Mouse (Mus musculus): ENCODE results near the gene Crtc1. TPM values are rescaled to one million over a fixed set of nuclear protein-coding genes. Genes with fewer than 3 reads are reported as not detected.
A peak's percentile ranks its signal among the peaks of the same experiment; 100 is the strongest.

Crtc1 gene
- polyA plus RNA-seq, 1 experiment = 20.4 TPM

DNA sequence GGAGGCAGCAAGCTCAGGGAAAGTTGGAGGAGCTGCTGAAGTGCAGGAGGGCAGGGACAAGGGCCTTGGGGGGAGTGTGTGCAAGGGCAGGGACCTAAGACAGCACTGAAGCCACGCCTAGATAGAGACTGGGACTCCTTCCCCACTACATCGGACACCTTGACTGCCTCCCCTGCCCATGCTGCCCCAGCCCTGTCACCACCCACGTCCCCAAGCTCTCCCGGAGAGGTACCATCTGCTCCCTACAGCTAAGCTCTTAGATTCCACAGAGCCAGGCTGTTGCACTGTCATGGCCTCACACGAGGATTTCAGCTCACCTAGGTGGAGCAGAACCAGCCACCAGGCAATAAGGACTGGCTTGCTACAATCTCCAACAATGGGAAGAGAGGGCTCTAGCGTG is 22.4 kb downstream of the Crtc1 start:
- no peak overlapping the region for H3K4me3 ChIP-seq (replicated peaks; ENCODE audit: extremely low read depth, low read depth, low read length)
- no peak for TF ChIP-seq POLR2A (IDR thresholded peaks at IDR 0.05; ENCODE audit: borderline replicate concordance, extremely low read depth, low read depth, low read length)
- TF ChIP-seq CTCF (IDR thresholded peaks at IDR 0.05; ENCODE audit: insufficient read depth, low read length) = no peak
- no peaks in the 10 kb centered on the region for H3K4me1 ChIP-seq (ENCODE audit: control insufficient read depth, insufficient read depth, low read length)
- DNase-seq = no peak
- 68% methylated on average over 6 of the region's 6 CpGs for WGBS

- H3K4me3 ChIP-seq (replicated peaks; ENCODE audit: extremely low read depth, low read depth, low read length) = no peak overlapping the region
- H3K4me1 ChIP-seq (ENCODE audit: control insufficient read depth, insufficient read depth, low read length) = no peaks in the 10 kb centered on the region
- no peak for DNase-seq
- TF ChIP-seq POLR2A (IDR thresholded peaks at IDR 0.05; ENCODE audit: borderline replicate concordance, extremely low read depth, low read depth, low read length) (no peak), CTCF (IDR thresholded peaks at IDR 0.05; ENCODE audit: insufficient read depth, low read length) (peak; percentile 22; the same call in 1 of the 2 replicates)
- 77% methylated on average over 8 of the region's 8 CpGs for WGBS
Measured at GRCm38 (mm10) chr8:70415540-70416451, 23.6 kb downstream of the Crtc1 start.

GRCm38 (mm10) chr8:70414310-70414946 is 25.0 kb downstream of the Crtc1 start:
- TF ChIP-seq POLR2A (IDR thresholded peaks at IDR 0.05; ENCODE audit: borderline replicate concordance, extremely low read depth, low read depth, low read length) = no peak
- no peak for TF ChIP-seq CTCF (IDR thresholded peaks at IDR 0.05; ENCODE audit: insufficient read depth, low read length)
- H3K4me1 ChIP-seq (ENCODE audit: control insufficient read depth, insufficient read depth, low read length) = no peaks in the 10 kb centered on the region; the same call in 1 of the 2 replicates
- H3K4me3 ChIP-seq (replicated peaks; ENCODE audit: extremely low read depth, low read depth, low read length) = no peak overlapping the region
- 83% methylated on average over 6 of the region's 6 CpGs for WGBS
- DNase-seq = no peak

GRCm38 (mm10) chr8:70410281-70410680 is 29.1 kb downstream of the Crtc1 start:
- DNase-seq = no peak
- H3K4me1 ChIP-seq (ENCODE audit: control insufficient read depth, insufficient read depth, low read length) = peaks cover 4% of the 10 kb centered on the region
- TF ChIP-seq CTCF (IDR thresholded peaks at IDR 0.05; ENCODE audit: insufficient read depth, low read length) = no peak
- no peak for TF ChIP-seq POLR2A (IDR thresholded peaks at IDR 0.05; ENCODE audit: borderline replicate concordance, extremely low read depth, low read depth, low read length)
- 95% methylated on average over 5 of the region's 5 CpGs for WGBS
- no peak overlapping the region for H3K4me3 ChIP-seq (replicated peaks; ENCODE audit: extremely low read depth, low read depth, low read length)

DNA sequence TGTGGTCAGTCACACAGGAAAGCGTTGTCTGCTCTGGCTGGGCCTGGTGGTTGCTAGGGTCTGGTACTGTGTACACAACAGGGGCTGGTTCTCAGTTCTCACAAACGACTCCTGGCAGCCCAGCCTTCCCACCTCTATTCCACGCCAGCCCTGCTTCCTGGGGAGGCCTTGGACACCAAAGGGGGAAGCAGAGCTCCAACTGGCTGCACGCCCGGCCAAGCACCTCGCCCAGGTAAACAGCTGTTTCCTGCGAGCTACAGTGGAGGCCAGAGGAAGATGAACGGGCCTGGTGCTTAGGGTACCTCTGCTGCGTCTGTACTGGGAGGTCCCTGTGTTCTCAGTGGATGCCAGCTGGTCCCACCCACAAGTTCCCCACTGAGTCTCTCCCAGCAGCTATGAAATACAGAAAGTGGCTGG is 29.9 kb downstream of the Crtc1 start:
- no peak for TF ChIP-seq CTCF (IDR thresholded peaks at IDR 0.05; ENCODE audit: insufficient read depth, low read length)
- TF ChIP-seq POLR2A (IDR thresholded peaks at IDR 0.05; ENCODE audit: borderline replicate concordance, extremely low read depth, low read depth, low read length) = no peak
- H3K4me3 ChIP-seq (replicated peaks; ENCODE audit: extremely low read depth, low read depth, low read length) = no peak overlapping the region
- peaks cover 4% of the 10 kb centered on the region for H3K4me1 ChIP-seq (ENCODE audit: control insufficient read depth, insufficient read depth, low read length)
- WGBS = 24% methylated on average over 9 of the region's 9 CpGs
- DNase-seq = peak; percentile 39

DNA sequence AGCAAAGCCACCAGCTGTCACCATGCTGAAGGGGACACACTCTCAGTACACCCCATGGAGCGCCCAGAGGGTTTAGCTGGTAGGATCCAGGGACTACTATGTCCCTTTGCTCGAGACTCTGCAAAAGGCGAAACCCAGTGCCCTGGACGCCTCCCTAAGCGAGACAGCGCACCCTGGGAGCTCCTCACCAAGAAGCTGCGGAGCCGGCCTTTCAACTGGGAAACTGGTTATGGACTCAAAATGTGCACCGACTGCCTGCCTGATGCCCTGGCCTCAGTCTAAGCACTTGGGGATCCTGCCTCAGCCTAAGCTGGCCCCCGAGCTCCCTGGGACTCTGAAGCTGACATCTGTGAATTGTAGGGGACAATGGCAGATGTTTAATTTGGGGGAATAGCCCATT is 30.4 kb downstream of the Crtc1 start:
- TF ChIP-seq CTCF (IDR thresholded peaks at IDR 0.05; ENCODE audit: insufficient read depth, low read length) = no peak
- no peak for TF ChIP-seq POLR2A (IDR thresholded peaks at IDR 0.05; ENCODE audit: borderline replicate concordance, extremely low read depth, low read depth, low read length)
- DNase-seq = no peak
- H3K4me3 ChIP-seq (replicated peaks; ENCODE audit: extremely low read depth, low read depth, low read length) = no peak overlapping the region
- H3K4me1 ChIP-seq (ENCODE audit: control insufficient read depth, insufficient read depth, low read length) = peaks cover 4% of the 10 kb centered on the region
- 72% methylated on average over 10 of the region's 10 CpGs for WGBS

DNA sequence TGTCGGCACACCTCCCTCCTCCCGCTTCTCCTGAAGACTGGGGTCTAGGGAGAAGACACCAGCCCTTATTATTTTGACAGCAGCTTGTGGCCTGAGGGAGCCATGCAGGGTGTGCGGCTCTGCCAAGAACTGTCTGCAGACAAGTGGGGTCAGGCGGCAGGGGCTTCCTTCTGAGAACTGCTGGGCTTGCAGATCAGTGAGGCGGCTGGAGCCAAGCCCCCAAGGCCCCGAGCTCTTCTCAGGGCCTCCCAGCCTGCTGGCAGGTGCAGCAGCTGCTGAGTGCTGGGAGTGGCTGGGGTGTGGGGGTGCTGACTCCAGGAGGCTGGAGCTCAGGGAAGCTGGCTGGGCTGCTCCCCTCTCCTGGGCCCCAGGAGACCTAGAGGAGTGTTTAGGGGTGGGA is 31.1 kb downstream of the Crtc1 start:
- 59% methylated on average over 6 of the region's 6 CpGs for WGBS
- TF ChIP-seq CTCF (IDR thresholded peaks at IDR 0.05; ENCODE audit: insufficient read depth, low read length) = no peak
- TF ChIP-seq POLR2A (IDR thresholded peaks at IDR 0.05; ENCODE audit: borderline replicate concordance, extremely low read depth, low read depth, low read length) = no peak
- H3K4me3 ChIP-seq (replicated peaks; ENCODE audit: extremely low read depth, low read depth, low read length) = no peak overlapping the region
- no peak for DNase-seq
- H3K4me1 ChIP-seq (ENCODE audit: control insufficient read depth, insufficient read depth, low read length) = peaks cover 4% of the 10 kb centered on the region

DNA sequence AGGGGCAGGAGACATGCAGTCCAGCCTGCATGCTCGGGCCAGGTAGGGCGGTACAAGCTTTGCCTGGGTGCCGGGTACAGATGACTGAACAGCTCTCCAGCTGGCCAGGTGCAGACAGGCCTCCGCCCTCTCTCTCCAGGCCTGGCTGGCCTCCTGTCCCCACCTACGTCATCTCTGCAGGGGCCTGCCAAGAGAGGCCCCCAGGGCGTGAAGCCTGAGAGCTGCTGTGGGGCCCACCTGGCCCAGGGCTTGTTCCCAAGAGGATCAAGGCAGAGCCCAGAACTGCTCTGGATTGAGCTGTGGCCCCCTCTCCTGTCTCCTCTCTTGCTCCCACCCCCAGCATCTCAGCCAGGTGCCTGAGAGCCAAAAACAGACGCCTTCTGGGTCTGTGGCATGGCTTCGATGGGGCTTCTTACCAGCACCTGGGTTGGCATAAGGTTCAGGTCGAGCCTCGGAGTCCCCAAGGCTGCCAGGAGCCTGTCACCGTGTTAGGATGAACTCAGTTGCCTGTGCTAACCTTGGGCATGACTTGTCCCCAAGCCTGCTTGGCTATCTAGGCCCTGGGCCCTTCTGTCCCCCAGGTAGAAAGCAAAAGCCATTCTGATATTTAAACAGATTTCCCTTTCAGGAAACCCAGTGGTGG is 32.8 kb downstream of the Crtc1 start:
- no peak overlapping the region for H3K4me3 ChIP-seq (replicated peaks; ENCODE audit: extremely low read depth, low read depth, low read length)
- no peak for TF ChIP-seq POLR2A (IDR thresholded peaks at IDR 0.05; ENCODE audit: borderline replicate concordance, extremely low read depth, low read depth, low read length)
- no peak for TF ChIP-seq CTCF (IDR thresholded peaks at IDR 0.05; ENCODE audit: insufficient read depth, low read length)
- peaks cover 4% of the 10 kb centered on the region for H3K4me1 ChIP-seq (ENCODE audit: control insufficient read depth, insufficient read depth, low read length)
- 73% methylated on average over 11 of the region's 11 CpGs for WGBS
- DNase-seq = no peak

DNA sequence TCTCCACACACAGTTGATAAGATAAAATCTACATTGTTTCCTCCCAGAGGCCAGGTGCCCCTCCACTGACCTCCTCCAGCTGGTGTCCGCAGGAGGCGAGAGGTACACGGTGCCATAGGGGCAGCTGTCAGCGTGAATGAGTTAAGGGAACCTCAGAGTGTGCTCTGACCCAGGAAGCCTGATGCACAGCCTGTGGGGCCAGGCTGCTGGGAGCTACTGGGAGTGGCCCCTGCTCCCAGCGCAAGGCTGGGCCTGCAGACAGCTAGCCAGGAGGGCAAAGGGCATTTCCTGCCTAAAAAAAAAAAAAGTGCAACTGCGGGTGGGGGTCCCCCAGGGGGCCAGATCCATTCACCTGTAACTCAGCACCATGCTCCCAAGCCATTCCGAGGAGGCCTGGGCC is 34.2 kb downstream of the Crtc1 start:
- no peak overlapping the region for H3K4me3 ChIP-seq (replicated peaks; ENCODE audit: extremely low read depth, low read depth, low read length)
- no peak for DNase-seq
- no peak for TF ChIP-seq POLR2A (IDR thresholded peaks at IDR 0.05; ENCODE audit: borderline replicate concordance, extremely low read depth, low read depth, low read length)
- TF ChIP-seq CTCF (IDR thresholded peaks at IDR 0.05; ENCODE audit: insufficient read depth, low read length) = no peak
- WGBS = 49% methylated on average over 7 of the region's 7 CpGs
- peaks cover 4% of the 10 kb centered on the region for H3K4me1 ChIP-seq (ENCODE audit: control insufficient read depth, insufficient read depth, low read length)
